Mouse (Mus musculus): Measurements from ENCODE around the gene Angptl2. TPM values are rescaled to one million over a fixed set of nuclear protein-coding genes. Genes with fewer than 3 reads are reported as not detected.

The Angptl2 gene
- polyA plus RNA-seq, 1 experiment from 2014 or later = 30.3 TPM

DNA sequence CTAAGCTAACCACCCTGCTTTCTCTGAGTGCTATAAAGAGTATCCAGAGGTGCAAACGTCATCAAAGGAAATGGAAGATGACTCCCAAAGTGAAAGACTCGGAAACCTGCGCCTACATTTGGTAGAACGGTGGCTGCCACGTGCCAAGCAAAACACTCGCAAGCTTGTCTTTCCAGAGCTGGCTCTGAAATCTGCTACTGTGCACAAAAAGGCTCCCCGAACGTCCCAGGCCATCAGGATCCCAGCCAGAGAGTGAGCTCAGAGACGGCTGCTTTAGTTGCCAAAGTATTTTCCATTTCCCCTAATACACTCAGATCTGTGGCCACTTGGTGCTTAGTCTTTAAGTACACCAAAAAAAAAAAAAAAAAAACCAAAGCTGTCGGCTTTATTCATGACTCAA lies 31.2 kb upstream of the Angptl2 start:
- TF ChIP-seq CTCF (IDR thresholded peaks at IDR 0.05; ENCODE audit: low read depth) = no peak
- DNase-seq = no peak

DNA sequence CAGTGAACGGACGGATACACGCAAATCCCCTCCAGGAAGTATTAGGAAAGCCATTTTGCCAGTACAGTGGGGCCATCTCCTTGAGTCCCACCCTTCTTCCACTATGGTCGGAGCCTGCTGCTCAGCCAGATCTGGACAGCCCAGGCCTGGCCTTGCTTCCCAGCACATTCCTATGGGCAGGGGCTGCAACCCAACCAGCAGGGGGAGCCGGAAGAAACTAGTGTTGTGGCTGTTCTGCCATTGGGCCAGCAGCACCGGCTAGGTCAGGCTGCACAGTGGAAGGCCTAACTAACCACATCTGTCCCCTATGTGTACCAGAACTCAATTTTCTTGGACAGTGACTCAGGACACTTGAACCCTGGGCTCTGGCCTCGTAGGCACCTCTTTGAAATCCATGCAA lies 30.6 kb upstream of the Angptl2 start:
- Histone ChIP-seq H3K9me3 (ENCODE audit: low read depth, low read length) (no peaks in the 10 kb centered on the region), H3K9ac (no peak overlapping the region), H3K27me3 (ENCODE audit: insufficient read depth, low read length) (no peaks in the 10 kb centered on the region), H3K4me3 (ENCODE audit: low read depth, low read length) (no peak overlapping the region), H3K4me2 (no peak overlapping the region), H3K4me1 (ENCODE audit: insufficient read depth) (peaks cover 1% of the 10 kb centered on the region), H3K27ac (ENCODE audit: low read depth) (no peak overlapping the region), H3K36me3 (ENCODE audit: insufficient read depth) (no peaks in the 10 kb centered on the region)
- WGBS = 66% methylated on average over 7 of the region's 7 CpGs
- peak; percentile 66 for DNase-seq
- peak; percentile 70 for TF ChIP-seq CTCF (IDR thresholded peaks at IDR 0.05; ENCODE audit: low read depth)
- no peak; the same call in 1 of the 2 replicates for ATAC-seq (ENCODE audit: insufficient read depth)

More for the DNA sequence above, 31.2 kb upstream of the Angptl2 start:
- ATAC-seq (ENCODE audit: insufficient read depth) = no peak
- peaks cover 7% of the 10 kb centered on the region for H3K4me1 ChIP-seq (ENCODE audit: insufficient read depth)
- H3K36me3 ChIP-seq (ENCODE audit: insufficient read depth) = no peaks in the 10 kb centered on the region
- no peaks in the 10 kb centered on the region for H3K27me3 ChIP-seq (ENCODE audit: insufficient read depth, low read length)
- H3K4me3 ChIP-seq (ENCODE audit: low read depth, low read length) = no peak overlapping the region
- WGBS = 74% methylated on average over 10 of the region's 10 CpGs
- H3K27ac ChIP-seq (ENCODE audit: low read depth) = no peak overlapping the region
- H3K4me2 ChIP-seq = no peak overlapping the region
- H3K9ac ChIP-seq = no peak overlapping the region
- H3K9me3 ChIP-seq (ENCODE audit: low read depth, low read length) = no peaks in the 10 kb centered on the region

DNA sequence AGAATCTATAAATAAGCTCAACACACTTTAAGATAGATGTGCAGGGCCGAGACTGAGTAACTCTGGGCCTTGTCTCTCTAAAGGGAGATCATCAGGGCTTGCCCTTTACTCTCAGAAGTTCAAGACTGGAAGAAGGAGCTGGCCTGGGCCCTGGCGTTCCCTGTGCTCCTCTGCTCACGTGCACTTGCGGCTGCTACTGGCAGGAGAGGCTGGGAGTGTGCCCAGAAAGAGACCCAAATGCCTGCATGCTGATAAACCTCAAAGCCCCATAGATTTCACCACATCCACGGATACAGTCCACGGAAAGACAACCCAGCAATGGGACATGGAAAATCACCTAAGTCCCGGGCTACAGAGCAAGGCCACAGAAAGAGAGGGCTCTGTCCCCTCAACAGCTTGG lies 29.4 kb upstream of the Angptl2 start:
- no peak for DNase-seq
- H3K9me3 ChIP-seq (ENCODE audit: low read depth, low read length) = no peaks in the 10 kb centered on the region
- no peaks in the 10 kb centered on the region; the same call in 1 of the 2 replicates for H3K4me1 ChIP-seq (ENCODE audit: insufficient read depth)
- no peak overlapping the region for H3K27ac ChIP-seq (ENCODE audit: low read depth)
- H3K9ac ChIP-seq = no peak overlapping the region
- H3K4me3 ChIP-seq (ENCODE audit: low read depth, low read length) = no peak overlapping the region
- TF ChIP-seq CTCF (IDR thresholded peaks at IDR 0.05; ENCODE audit: low read depth) = no peak
- H3K27me3 ChIP-seq (ENCODE audit: insufficient read depth, low read length) = no peaks in the 10 kb centered on the region
- no peak for ATAC-seq (ENCODE audit: insufficient read depth)
- WGBS = 67% methylated on average over 7 of the region's 7 CpGs
- no peaks in the 10 kb centered on the region for H3K36me3 ChIP-seq (ENCODE audit: insufficient read depth)
- no peak overlapping the region for H3K4me2 ChIP-seq

DNA sequence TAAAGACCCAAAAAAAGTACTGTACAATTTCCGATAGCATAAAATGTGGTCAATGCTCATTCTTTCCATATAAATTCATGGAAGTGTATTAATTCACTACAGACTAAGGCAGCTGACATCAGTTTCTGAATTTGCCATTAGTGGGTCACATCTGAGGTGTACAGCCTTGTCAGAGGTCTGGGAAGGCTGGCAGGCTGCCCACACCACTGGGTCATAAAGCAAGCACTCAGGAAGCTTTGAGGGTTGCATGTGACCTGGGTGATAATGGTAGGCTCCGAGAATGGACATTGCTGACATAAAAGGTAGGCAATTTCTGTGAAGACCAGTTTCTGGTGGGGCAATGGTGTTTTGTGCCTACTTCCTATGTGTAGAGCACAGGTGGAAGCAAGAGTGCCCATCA lies 28.0 kb upstream of the Angptl2 start:
- no peaks in the 10 kb centered on the region for H3K9me3 ChIP-seq (ENCODE audit: low read depth, low read length)
- DNase-seq = no peak

DNA sequence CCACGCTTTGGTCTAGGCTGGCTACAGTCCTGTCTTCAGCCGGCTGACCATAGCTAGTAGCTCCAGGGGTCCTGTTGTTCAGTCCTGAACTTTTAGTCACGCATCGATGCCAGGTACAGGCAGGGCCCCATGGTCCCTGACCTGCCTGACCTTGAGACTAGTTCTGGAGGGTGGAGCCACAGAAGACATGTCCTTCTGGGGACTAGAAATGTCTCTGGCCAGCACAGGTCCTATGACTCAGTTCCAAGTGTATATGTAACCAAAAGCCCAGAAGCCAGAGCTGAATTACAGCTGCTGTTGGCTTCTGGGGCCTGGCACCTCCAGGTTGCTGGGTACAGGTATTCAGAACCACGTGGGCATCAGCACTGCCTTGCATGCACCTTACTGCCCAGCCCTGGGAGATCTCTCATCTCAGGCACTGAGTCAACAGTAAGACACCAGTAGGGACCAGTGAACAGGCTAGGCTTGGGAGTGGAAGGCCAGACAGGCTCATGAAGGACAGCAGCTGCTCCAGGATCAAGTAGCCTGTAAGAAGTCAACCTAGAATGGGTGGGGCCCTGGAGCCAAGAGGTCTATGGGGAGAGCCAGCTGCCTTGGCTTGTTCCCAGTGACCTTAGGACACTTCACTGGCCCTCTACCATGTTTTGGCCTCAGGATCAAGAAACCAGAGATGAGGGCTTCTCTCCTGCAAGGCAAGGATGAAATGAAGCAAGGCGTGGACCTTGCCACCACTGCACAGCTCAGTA lies 26.8 kb upstream of the Angptl2 start:
- Histone ChIP-seq H3K27ac (ENCODE audit: low read depth) (no peak overlapping the region), H3K27me3 (ENCODE audit: insufficient read depth, low read length) (no peaks in the 10 kb centered on the region), H3K4me1 (ENCODE audit: insufficient read depth) (no peaks in the 10 kb centered on the region; the same call in 1 of the 2 replicates), H3K9me3 (ENCODE audit: low read depth, low read length) (no peaks in the 10 kb centered on the region), H3K4me3 (ENCODE audit: low read depth, low read length) (no peak overlapping the region), H3K4me2 (no peak overlapping the region), H3K36me3 (ENCODE audit: insufficient read depth) (no peaks in the 10 kb centered on the region), H3K9ac (no peak overlapping the region)
- DNase-seq (no peak), ATAC-seq (ENCODE audit: insufficient read depth) (no peak)
- 87% methylated on average over 6 of the region's 6 CpGs for WGBS
- TF ChIP-seq CTCF (IDR thresholded peaks at IDR 0.05; ENCODE audit: low read depth) = no peak

More for the DNA sequence above, 28.0 kb upstream of the Angptl2 start:
- no peaks in the 10 kb centered on the region; the same call in 1 of the 2 replicates for H3K4me1 ChIP-seq (ENCODE audit: insufficient read depth)
- H3K4me2 ChIP-seq = no peak overlapping the region
- H3K27ac ChIP-seq (ENCODE audit: low read depth) = no peak overlapping the region
- no peaks in the 10 kb centered on the region for H3K27me3 ChIP-seq (ENCODE audit: insufficient read depth, low read length)
- H3K4me3 ChIP-seq (ENCODE audit: low read depth, low read length) = no peak overlapping the region
- ATAC-seq (ENCODE audit: insufficient read depth) = no peak
- WGBS = 79% methylated on average over 2 of the region's 2 CpGs
- H3K36me3 ChIP-seq (ENCODE audit: insufficient read depth) = no peaks in the 10 kb centered on the region
- H3K9ac ChIP-seq = no peak overlapping the region
- TF ChIP-seq CTCF (IDR thresholded peaks at IDR 0.05; ENCODE audit: low read depth) = no peak

DNA sequence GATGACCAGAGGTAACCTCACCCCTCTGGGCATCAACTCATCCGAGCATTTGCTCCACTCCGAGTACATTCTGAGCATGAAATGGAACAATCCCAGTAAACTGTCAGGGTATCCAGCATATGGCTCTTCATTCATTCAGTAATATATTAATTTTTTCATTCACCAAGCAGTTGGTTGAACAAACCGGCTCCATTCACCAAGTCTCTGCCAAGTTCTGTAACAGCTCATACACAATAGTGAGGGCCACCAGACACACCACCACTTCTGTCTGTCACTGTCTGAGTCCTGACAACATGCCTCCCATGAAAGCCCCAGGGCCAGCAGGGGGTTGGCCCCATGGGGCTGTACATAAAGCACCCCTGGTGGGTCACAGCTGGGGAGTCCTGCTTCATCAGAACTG lies 25.9 kb upstream of the Angptl2 start:
- H3K27me3 ChIP-seq (ENCODE audit: insufficient read depth, low read length) = no peaks in the 10 kb centered on the region
- DNase-seq = no peak
- H3K4me2 ChIP-seq = no peak overlapping the region
- no peak for ATAC-seq (ENCODE audit: insufficient read depth)
- no peaks in the 10 kb centered on the region for H3K36me3 ChIP-seq (ENCODE audit: insufficient read depth)
- TF ChIP-seq CTCF (IDR thresholded peaks at IDR 0.05; ENCODE audit: low read depth) = no peak
- H3K4me1 ChIP-seq (ENCODE audit: insufficient read depth) = no peaks in the 10 kb centered on the region; the same call in 1 of the 2 replicates
- WGBS = 89% methylated on average over 3 of the region's 3 CpGs
- H3K9ac ChIP-seq = no peak overlapping the region
- no peak overlapping the region for H3K4me3 ChIP-seq (ENCODE audit: low read depth, low read length)
- no peaks in the 10 kb centered on the region for H3K9me3 ChIP-seq (ENCODE audit: low read depth, low read length)
- no peak overlapping the region for H3K27ac ChIP-seq (ENCODE audit: low read depth)

DNA sequence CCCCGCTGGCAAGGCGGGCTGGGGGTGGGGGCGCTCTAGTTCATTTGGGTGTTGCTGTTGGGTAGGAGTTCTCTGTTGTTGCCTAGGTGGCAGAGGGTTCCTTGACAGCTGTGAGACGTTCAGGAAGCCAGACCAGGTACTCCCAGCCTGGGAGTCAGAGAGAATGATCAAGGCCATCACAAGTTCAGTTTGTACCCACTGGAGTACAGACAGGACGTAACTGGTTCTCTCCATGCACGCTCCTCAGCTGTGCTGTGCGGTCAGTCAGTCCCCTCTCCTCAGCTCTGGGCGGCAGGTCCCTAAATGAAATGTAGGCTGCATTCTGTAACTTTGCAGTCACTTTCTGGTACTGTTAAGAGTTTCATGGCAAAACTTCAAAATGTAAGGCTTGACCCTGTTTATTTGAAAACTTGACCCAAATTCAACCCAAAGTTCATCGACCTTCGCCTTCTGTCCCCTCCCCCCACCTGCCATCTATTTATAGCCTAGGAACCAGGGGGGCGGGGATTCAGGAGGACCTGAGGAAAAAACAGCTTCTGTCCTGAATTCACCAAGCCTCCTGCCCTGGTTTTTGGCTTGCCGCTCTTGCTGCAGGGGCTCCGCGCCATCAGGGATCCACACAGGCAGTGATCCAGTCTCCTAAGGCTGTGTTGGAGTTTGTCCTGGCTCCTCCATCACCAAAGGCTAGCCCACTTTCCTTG lies 15.4 kb upstream of the Angptl2 start:
- WGBS = 61% methylated on average over 13 of the region's 14 CpGs
- no peaks in the 10 kb centered on the region for H3K4me1 ChIP-seq (ENCODE audit: insufficient read depth)
- no peak for ATAC-seq (ENCODE audit: insufficient read depth)

More for the DNA sequence above, 15.4 kb upstream of the Angptl2 start:
- DNase-seq = no peak
- no peak for TF ChIP-seq CTCF (IDR thresholded peaks at IDR 0.05; ENCODE audit: low read depth)
- H3K4me2 ChIP-seq = no peak overlapping the region
- H3K27ac ChIP-seq (ENCODE audit: low read depth) = no peak overlapping the region
- H3K9me3 ChIP-seq (ENCODE audit: low read depth, low read length) = no peaks in the 10 kb centered on the region
- no peak overlapping the region for H3K4me3 ChIP-seq (ENCODE audit: low read depth, low read length)
- H3K9ac ChIP-seq = no peak overlapping the region
- H3K27me3 ChIP-seq (ENCODE audit: insufficient read depth, low read length) = no peaks in the 10 kb centered on the region
- H3K36me3 ChIP-seq (ENCODE audit: insufficient read depth) = no peaks in the 10 kb centered on the region

All from lung, embryonic 14.5 days (tissue).